32 mouse cellular contexts compared by ENCODE assay signal in the genomic region with DNA sequence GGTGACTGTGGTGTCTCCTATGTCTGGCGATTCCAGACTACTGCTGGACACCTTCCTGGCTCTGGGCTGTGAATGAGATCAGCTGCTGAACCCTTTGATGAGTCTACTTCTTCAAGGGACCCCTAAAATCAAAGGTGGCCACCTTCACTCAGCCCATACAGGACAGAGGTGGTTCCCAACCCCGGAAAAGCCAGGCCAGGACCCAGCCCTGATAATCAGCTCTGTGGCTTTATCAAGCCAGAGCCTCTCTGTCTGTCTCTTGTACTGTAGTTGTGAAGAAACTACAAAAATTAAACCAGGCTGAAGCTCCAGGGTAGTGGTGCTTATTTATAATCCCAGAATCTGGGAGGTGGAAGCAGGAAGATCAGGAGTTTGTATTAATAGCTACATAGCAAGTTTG. TPM values are rescaled to one million over a fixed set of nuclear protein-coding genes. Genes with fewer than 3 reads are reported as not detected.
DNase-seq lines count a peak whose midpoint lies in the region; ATAC-seq lines count a peak whose summit lies in the region.
"Had no signal": no experiment of that assay in that cellular context is flagged by ENCODE, and none has a peak within 500 bp of the region (broad histone marks: within the 10 kb centered on the region; RNA-seq: fewer than 3 reads in every experiment).

No protein-coding gene starts in this region.

- H3K4me1 ChIP-seq in heart, embryonic 13.5 days, result peaks cover 18% of the 10 kb centered on the region
- H3K4me1 ChIP-seq in limb, embryonic 13.5 days, result peaks cover 37% of the 10 kb centered on the region
- peaks cover 21% of the 10 kb centered on the region for H3K4me1 ChIP-seq in liver, embryonic 12.5 days
- no peaks in the 10 kb centered on the region for H3K4me1 ChIP-seq in hindbrain, embryonic 13.5 days (replicated peaks)
- H3K4me1 ChIP-seq: forebrain, embryonic 10.5 days; forebrain, embryonic 15.5 days; hindbrain, embryonic 10.5 days had no signal

- no peak overlapping the region for H3K27ac ChIP-seq in heart, embryonic 13.5 days (replicated peaks)
- H3K27ac ChIP-seq in limb, embryonic 13.5 days, result peak overlapping the region; percentile 52; the same call in 1 of the 2 replicates
- no peak overlapping the region for H3K27ac ChIP-seq in liver, embryonic 12.5 days
- no peak overlapping the region for H3K27ac ChIP-seq in hindbrain, embryonic 13.5 days
- H3K27ac ChIP-seq: forebrain, embryonic 10.5 days; forebrain, embryonic 15.5 days; hindbrain, embryonic 10.5 days; layer of hippocampus, adult 2 months had no signal

- no peak for ATAC-seq in heart, embryonic 13.5 days (ENCODE audit: extremely low read depth, insufficient number of reproducible peaks, low FRiP score, low TSS enrichment)
- ATAC-seq in limb, embryonic 13.5 days (ENCODE audit: low FRiP score, low read depth), result no peak
- ATAC-seq in liver, embryonic 12.5 days, result peak; percentile 63; the same call in 1 of the 2 replicates
- ATAC-seq in hindbrain, embryonic 13.5 days (ENCODE audit: low FRiP score), result no peak
- ATAC-seq: activated CD4-positive, CD25-positive, alpha-beta regulatory T cell, adult 4 months; forebrain, embryonic 15.5 days; hindbrain, embryonic 16.5 days; lung, postnatal 0 days had no signal

- no peak overlapping the region for H3K4me3 ChIP-seq in heart, embryonic 13.5 days
- H3K4me3 ChIP-seq in limb, embryonic 13.5 days, result no peak overlapping the region
- no peak overlapping the region for H3K4me3 ChIP-seq in liver, embryonic 12.5 days
- no peak overlapping the region for H3K4me3 ChIP-seq in hindbrain, embryonic 13.5 days
- H3K4me3 ChIP-seq: forebrain, embryonic 10.5 days; forebrain, embryonic 15.5 days; hindbrain, embryonic 10.5 days; layer of hippocampus, adult 2 months had no signal

- no peaks in the 10 kb centered on the region for H3K27me3 ChIP-seq in heart, embryonic 13.5 days (replicated peaks)
- no peaks in the 10 kb centered on the region for H3K27me3 ChIP-seq in limb, embryonic 13.5 days
- 0 out of 2 replicates have a peak, but pooled peaks cover 8% of the 10 kb centered on the region for H3K27me3 ChIP-seq in liver, embryonic 12.5 days (replicated peaks)
- no peaks in the 10 kb centered on the region for H3K27me3 ChIP-seq in hindbrain, embryonic 13.5 days
- H3K27me3 ChIP-seq: forebrain, embryonic 15.5 days had no signal

- intact Hi-C loops in heart, postnatal 25 days (cut with DNase I), result no loop called here

- peak overlapping the region; percentile 24; the same call in 1 of the 2 replicates for H3K9ac ChIP-seq in heart, embryonic 13.5 days
- H3K9ac ChIP-seq in limb, embryonic 13.5 days, result no peak overlapping the region
- H3K9ac ChIP-seq in liver, embryonic 12.5 days, result peak overlapping the region; percentile 2; the same call in 1 of the 2 replicates
- H3K9ac ChIP-seq in hindbrain, embryonic 13.5 days, result no peak overlapping the region
- H3K9ac ChIP-seq: forebrain, embryonic 15.5 days had no signal

- H3K9me3 ChIP-seq in heart, embryonic 13.5 days, result peaks cover 6% of the 10 kb centered on the region; the same call in 1 of the 2 replicates
- peaks cover 8% of the 10 kb centered on the region; the same call in 1 of the 2 replicates for H3K9me3 ChIP-seq in limb, embryonic 13.5 days
- H3K9me3 ChIP-seq in liver, embryonic 12.5 days (replicated peaks), result no peaks in the 10 kb centered on the region; the same call in 1 of the 2 replicates
- H3K9me3 ChIP-seq in hindbrain, embryonic 13.5 days, result 0 out of 2 replicates have a peak, but pooled peaks cover 7% of the 10 kb centered on the region
- H3K9me3 ChIP-seq: forebrain, embryonic 15.5 days had no signal

- H3K4me2 ChIP-seq in heart, embryonic 13.5 days, result no peak overlapping the region
- H3K4me2 ChIP-seq in limb, embryonic 13.5 days (replicated peaks), result no peak overlapping the region
- H3K4me2 ChIP-seq in liver, embryonic 12.5 days, result peak overlapping the region; percentile 10
- no peak overlapping the region for H3K4me2 ChIP-seq in hindbrain, embryonic 13.5 days
- H3K4me2 ChIP-seq: forebrain, embryonic 15.5 days had no signal

- DNase-seq in heart, postnatal 25 days (ENCODE audit: low spot score), result no peak
- DNase-seq in layer of hippocampus, postnatal 25 days (ENCODE audit: extremely low spot score in 1 of 2, low spot score in 1 of 2), result no peak
- DNase-seq: adrenal gland, adult 2 months; adrenal gland, postnatal 36 days; B cell, adult 2 months; cerebellum, adult 18-20 months; cerebellum, postnatal 10 days; kidney, adult 2 months; kidney, postnatal 36 days; lung, postnatal 4 days; midbrain, embryonic 14.5 days had no signal

- 32% methylated on average over 2 of the region's 2 CpGs for WGBS in heart, embryonic 13.5 days
- 44% methylated on average over 2 of the region's 2 CpGs for WGBS in limb, embryonic 13.5 days
- WGBS in liver, embryonic 12.5 days (ENCODE audit: insufficient replicate concordance), result 23% methylated on average over 2 of the region's 2 CpGs
- WGBS in hindbrain, embryonic 13.5 days, result 67% methylated on average over 2 of the region's 2 CpGs

- peaks cover 7% of the 10 kb centered on the region for H3K36me3 ChIP-seq in heart, embryonic 13.5 days
- no peaks in the 10 kb centered on the region for H3K36me3 ChIP-seq in limb, embryonic 13.5 days
- no peaks in the 10 kb centered on the region for H3K36me3 ChIP-seq in liver, embryonic 12.5 days
- H3K36me3 ChIP-seq in hindbrain, embryonic 13.5 days, result no peaks in the 10 kb centered on the region
- H3K36me3 ChIP-seq: forebrain, embryonic 10.5 days; forebrain, embryonic 15.5 days; hindbrain, embryonic 10.5 days had no signal

RNA-seq across cellular contexts. Expression of a gene that starts 40.3 kb away (rescaled TPM):
- polyA plus RNA-seq in heart, embryonic 13.5 days (2015; fragmentation: Nextera tagmentation; extraction: Ambion mirVana), result 21.1 and 22.4 TPM in 2 replicates
- 10 to 100 TPM; 40.8 to 45.7 TPM for total RNA-seq in heart, postnatal 25 days (2021)
- polyA plus RNA-seq in limb, embryonic 13.5 days (2015; fragmentation: Nextera tagmentation; extraction: Ambion mirVana), result 8.8 and 9.1 TPM in 2 replicates
- polyA plus RNA-seq in liver, embryonic 12.5 days (2016; fragmentation: Nextera tagmentation; extraction: Ambion mirVana), result 5.6 and 5.8 TPM in 2 replicates
- 2.8 and 3.3 TPM in 2 replicates for polyA plus RNA-seq in hindbrain, embryonic 13.5 days (2015; fragmentation: Nextera tagmentation; extraction: Ambion mirVana)
- total RNA-seq in layer of hippocampus, postnatal 25 days (2021), result 10 to 100 TPM; 11.8 to 17.4 TPM

RNA-seq across cellular contexts. Expression of a gene that starts 50.5 kb away (rescaled TPM):
- 0.17 and 0.24 TPM in 2 replicates for polyA plus RNA-seq in heart, embryonic 13.5 days (2015; fragmentation: Nextera tagmentation; extraction: Ambion mirVana)
- total RNA-seq in heart, postnatal 25 days (2021), result not detected
- 0.14 and 0.43 TPM in 2 replicates for polyA plus RNA-seq in limb, embryonic 13.5 days (2015; fragmentation: Nextera tagmentation; extraction: Ambion mirVana)
- not detected in 2 replicates for polyA plus RNA-seq in liver, embryonic 12.5 days (2016; fragmentation: Nextera tagmentation; extraction: Ambion mirVana)
- polyA plus RNA-seq in hindbrain, embryonic 13.5 days (2015; fragmentation: Nextera tagmentation; extraction: Ambion mirVana), result not detected in 2 replicates
- not detected for total RNA-seq in layer of hippocampus, postnatal 25 days (2021)
- total RNA-seq: adrenal gland, adult 2 months; adrenal gland, postnatal 36 days; gastrocnemius, adult 8-10 months; heart, adult 8-10 months; layer of hippocampus, adult 2 months; layer of hippocampus, postnatal 14 days; left cerebral cortex, adult 8-10 months; left cerebral cortex, postnatal 36 days; monocyte, adult 5-6 weeks had no signal
- polyA plus RNA-seq: activated CD4-positive, CD25-positive, alpha-beta regulatory T cell, adult 4 months; brain, embryonic 14.5 days; cortical plate, adult 2 months; forebrain, embryonic 10.5 days; forebrain, embryonic 15.5 days; hindbrain, embryonic 10.5 days; hindbrain, embryonic 16.5 days; liver, embryonic 16.5 days; midbrain, embryonic 14.5 days; neural tube, embryonic 14.5 days had no signal

RNA-seq across cellular contexts. Expression of a gene that starts 57.4 kb away (rescaled TPM):
- polyA plus RNA-seq in heart, embryonic 13.5 days (2015; fragmentation: Nextera tagmentation; extraction: Ambion mirVana), result 11.9 and 12.5 TPM in 2 replicates
- 1 to 10 TPM; 2.4 TPM for total RNA-seq in heart, postnatal 25 days (2021)
- polyA plus RNA-seq in limb, embryonic 13.5 days (2015; fragmentation: Nextera tagmentation; extraction: Ambion mirVana), result 30.9 and 33.9 TPM in 2 replicates
- 2.8 and 3.5 TPM in 2 replicates for polyA plus RNA-seq in liver, embryonic 12.5 days (2016; fragmentation: Nextera tagmentation; extraction: Ambion mirVana)
- polyA plus RNA-seq in hindbrain, embryonic 13.5 days (2015; fragmentation: Nextera tagmentation; extraction: Ambion mirVana), result 2.9 and 3.7 TPM in 2 replicates
- total RNA-seq in layer of hippocampus, postnatal 25 days (2021), result 1 to 10 TPM; 1.4 to 1.5 TPM
- total RNA-seq: monocyte, adult 5-6 weeks had no signal
- polyA plus RNA-seq: activated CD4-positive, CD25-positive, alpha-beta regulatory T cell, adult 4 months had no signal

Comparison
In these comparisons a context has a peak if more than half of its experiments do, and no peak if none do; other contexts are left out.
1. H3K9ac ChIP-seq: peak in heart, embryonic 13.5 days (single experiment) and liver, embryonic 12.5 days (single experiment); none in limb, embryonic 13.5 days (single experiment) and hindbrain, embryonic 13.5 days (single experiment).